Mouse (Mus musculus) CH12.LX (cell line): Measurements from ENCODE around the gene Tmsb4x. TPM values are rescaled to one million over a fixed set of nuclear protein-coding genes. Genes with fewer than 3 reads are reported as not detected.

Source experiments
- DNase-seq: peaks from one replicate; pipeline ENCODE4 v3.0.0-alpha.2; 2013; ENCODE audit errors: extremely low read depth
- H3K27ac ChIP-seq: 2 replicates; pipeline ENCODE4 v1.5.1; 2012; ENCODE audit warnings: low read depth, mild to moderate bottlenecking, control low read depth, moderate library complexity; ENCODE audit not compliant: insufficient read depth
- H3K27me3 ChIP-seq: replicated peaks from 2 replicates; pipeline ENCODE3; 2012; ENCODE audit warnings: inconsistent platforms
- H3K36me3 ChIP-seq, 2 experiments: replicated peaks in 1 of 2; 2 replicates each; pipeline versions ENCODE3 to v1.6.1; 2012; ENCODE audit warnings: inconsistent platforms in 1 of 2, low read length in 1 of 2, mild to moderate bottlenecking in 1 of 2, mixed read lengths in 1 of 2, moderate library complexity in 1 of 2; ENCODE audit not compliant: control insufficient read depth in 1 of 2, insufficient read depth in 1 of 2
- H3K4me1 ChIP-seq, 2 experiments: 2 replicates each; pipeline ENCODE4 v1.6.1; 2012; ENCODE audit warnings: inconsistent platforms in 1 of 2, moderate library complexity in 1 of 2; ENCODE audit not compliant: insufficient read depth in 2 of 2, control insufficient read depth in 1 of 2
- H3K4me2 ChIP-seq: 2 replicates; pipeline ENCODE4 v1.6.1; 2012; ENCODE audit warnings: low read depth, mild to moderate bottlenecking, control low read depth; ENCODE audit not compliant: poor library complexity, insufficient read depth, severe bottlenecking
- H3K4me3 ChIP-seq, 3 experiments: fragments of 150-350 bp in 1 of 3; sonication (generic) in 1 of 3; replicated peaks in 1 of 3; 2 replicates each; pipeline versions ENCODE3 to v1.5.1; 2011 to 2012; ENCODE audit warnings: low read depth in 2 of 3, low read length in 2 of 3, mild to moderate bottlenecking in 2 of 3, moderate library complexity in 2 of 3, control low read depth in 1 of 3, improper control_type of control experiment in 1 of 3, inconsistent platforms in 1 of 3, mixed read lengths in 1 of 3; ENCODE audit not compliant: poor library complexity in 1 of 3
- H3K79me2 ChIP-seq: replicated peaks from 2 replicates; pipeline ENCODE4 v1.6.1; 2012; ENCODE audit warnings: mild to moderate bottlenecking, moderate library complexity; ENCODE audit not compliant: control insufficient read depth, poor library complexity, insufficient read depth, severe bottlenecking; ENCODE audit errors: extremely low read depth
- H3K9ac ChIP-seq: 2 replicates; pipeline ENCODE4 v1.6.1; 2012; ENCODE audit warnings: low read depth, mild to moderate bottlenecking, control low read depth, moderate library complexity; ENCODE audit not compliant: insufficient read depth
- H3K9me3 ChIP-seq: replicated peaks from 2 replicates; pipeline ENCODE3; 2012; ENCODE audit warnings: low read length, inconsistent platforms, mixed read lengths
- BHLHE40 ChIP-seq: IDR thresholded peaks from 2 replicates; pipeline ENCODE4 v1.6.1; 2011; ENCODE audit warnings: mild to moderate bottlenecking, low read depth, low read length, improper control_type of control experiment
- CHD2 ChIP-seq: IDR thresholded peaks from 2 replicates; pipeline ENCODE4 v1.6.1; 2011; ENCODE audit warnings: low read length, improper control_type of control experiment
- CTCF ChIP-seq, 2 experiments: IDR thresholded peaks in 1 of 2; conservative IDR thresholded peaks in 1 of 2; 2 replicates each; pipeline ENCODE4 v1.5.1; 2011 to 2012; ENCODE audit warnings: low read depth in 2 of 2, low read length in 2 of 2, improper control_type of control experiment in 1 of 2, inconsistent platforms in 1 of 2, mild to moderate bottlenecking in 1 of 2, moderate library complexity in 1 of 2
- EP300 ChIP-seq: IDR thresholded peaks from 2 replicates; pipeline ENCODE4 v1.6.1; 2011; ENCODE audit warnings: low read length, improper control_type of control experiment
- ETS1 ChIP-seq: conservative IDR thresholded peaks from 2 replicates; pipeline ENCODE4 v1.6.1; 2012; ENCODE audit warnings: low read depth, mild to moderate bottlenecking, inconsistent platforms, low read length, improper control_type of control experiment, moderate library complexity
- GABPA ChIP-seq: IDR thresholded peaks from 2 replicates; pipeline ENCODE4 v1.6.1; 2012; ENCODE audit warnings: low read depth, low read length, improper control_type of control experiment, inconsistent platforms; ENCODE audit not compliant: insufficient replicate concordance
- IRF4 ChIP-seq: IDR thresholded peaks from 2 replicates; pipeline ENCODE4 v1.6.1; 2014; ENCODE audit warnings: low read depth, mild to moderate bottlenecking, inconsistent platforms, low read length, improper control_type of control experiment
- JUN ChIP-seq: IDR thresholded peaks from 2 replicates; pipeline ENCODE4 v1.6.1; 2011; ENCODE audit warnings: low read depth, mild to moderate bottlenecking, low read length, improper control_type of control experiment, moderate library complexity; ENCODE audit not compliant: insufficient read depth
- KAT2A ChIP-seq: IDR thresholded peaks from 2 replicates; pipeline ENCODE4 v1.6.1; 2012; ENCODE audit warnings: low read length, improper control_type of control experiment, inconsistent platforms; ENCODE audit not compliant: insufficient replicate concordance
- MYC ChIP-seq: IDR thresholded peaks from 2 replicates; pipeline ENCODE4 v1.6.1; 2011; ENCODE audit warnings: low read depth, mild to moderate bottlenecking, improper control_type of control experiment, low read length
- NELFE ChIP-seq: IDR thresholded peaks from 2 replicates; pipeline ENCODE4 v1.6.1; 2011; ENCODE audit warnings: low read depth, low read length, improper control_type of control experiment
- NRF1 ChIP-seq: IDR thresholded peaks from 2 replicates; pipeline ENCODE4 v1.6.1; 2014; ENCODE audit warnings: low read depth, mild to moderate bottlenecking, inconsistent platforms, low read length, improper control_type of control experiment, moderate library complexity
- POLR2A ChIP-seq: IDR thresholded peaks from 2 replicates; pipeline ENCODE4 v1.6.1; 2011; ENCODE audit warnings: low read depth, mild to moderate bottlenecking, improper control_type of control experiment, low read length
- POLR2AphosphoS2 ChIP-seq: IDR thresholded peaks from 2 replicates; pipeline ENCODE4 v1.6.1; 2011; ENCODE audit warnings: low read depth, low read length, improper control_type of control experiment
- RAD21 ChIP-seq: IDR thresholded peaks from 2 replicates; pipeline ENCODE4 v1.6.1; 2011; ENCODE audit warnings: low read depth, mild to moderate bottlenecking, low read length, improper control_type of control experiment, moderate library complexity
- RCOR1 ChIP-seq: conservative IDR thresholded peaks from 2 replicates; pipeline ENCODE4 v1.6.1; 2012; ENCODE audit warnings: low read depth, mild to moderate bottlenecking, inconsistent platforms, low read length, improper control_type of control experiment
- SIN3A ChIP-seq: IDR thresholded peaks from 2 replicates; pipeline ENCODE4 v1.6.1; 2012; ENCODE audit warnings: low read length, improper control_type of control experiment, inconsistent platforms
- USF2 ChIP-seq: conservative IDR thresholded peaks from 2 replicates; pipeline ENCODE4 v1.6.1; 2011; ENCODE audit warnings: low read depth, low read length, improper control_type of control experiment
- ZC3H11A ChIP-seq: IDR thresholded peaks from 2 replicates; pipeline ENCODE4 v1.6.1; 2012; ENCODE audit warnings: low read depth, mild to moderate bottlenecking, inconsistent platforms, low read length, improper control_type of control experiment
- ZKSCAN1 ChIP-seq: IDR thresholded peaks from 2 replicates; pipeline ENCODE4 v1.6.1; 2012; ENCODE audit warnings: low read depth, inconsistent platforms, low read length, improper control_type of control experiment, borderline replicate concordance
- ZNF384 ChIP-seq: IDR thresholded peaks from 2 replicates; pipeline ENCODE4 v1.6.1; 2012; ENCODE audit warnings: low read depth, low read length, improper control_type of control experiment, inconsistent platforms
- dilution Hi-C: fragments of 300-500 bp; cut with MboI; formaldehyde crosslinking; loops from 2 replicates; pipeline ENCODE4 v1.14.3; 2020; ENCODE audit warnings: low sequenced_read_pairs; ENCODE audit not compliant: extremely low pct_unique_long_range_greater_than_20kb, extremely low pct_ligation_motif_present
- in situ Hi-C: fragments of 300-500 bp; cut with MboI; formaldehyde crosslinking; loops from 3 replicates; pipeline ENCODE4 v1.14.3; 2019; ENCODE audit warnings: low sequenced_read_pairs, low pct_ligation_motif_present, low pct_unique_long_range_greater_than_20kb, mixed read lengths
- polyA plus RNA-seq: library from polyadenylated mRNA; unstranded; fragments of >175 nt; gene quantifications from 2 replicates; pipeline ENCODE4 v1.2.1, GENCODE M21; 2012; ENCODE audit warnings: low read depth; ENCODE audit not compliant: insufficient read length
- total RNA-seq, 2 experiments: library from RNA; depleted of rRNA; stranded (reverse); fragments of 300-350 nt in 1 of 2; fragments of >200 nt in 1 of 2; gene quantifications; 2 replicates each; pipeline ENCODE4 v1.2.3; 2012 to 2014

Gene Tmsb4x
- total and polyA plus RNA-seq, 3 experiments: 1,828 to 6,726 (median 2,307) TPM

DNA sequence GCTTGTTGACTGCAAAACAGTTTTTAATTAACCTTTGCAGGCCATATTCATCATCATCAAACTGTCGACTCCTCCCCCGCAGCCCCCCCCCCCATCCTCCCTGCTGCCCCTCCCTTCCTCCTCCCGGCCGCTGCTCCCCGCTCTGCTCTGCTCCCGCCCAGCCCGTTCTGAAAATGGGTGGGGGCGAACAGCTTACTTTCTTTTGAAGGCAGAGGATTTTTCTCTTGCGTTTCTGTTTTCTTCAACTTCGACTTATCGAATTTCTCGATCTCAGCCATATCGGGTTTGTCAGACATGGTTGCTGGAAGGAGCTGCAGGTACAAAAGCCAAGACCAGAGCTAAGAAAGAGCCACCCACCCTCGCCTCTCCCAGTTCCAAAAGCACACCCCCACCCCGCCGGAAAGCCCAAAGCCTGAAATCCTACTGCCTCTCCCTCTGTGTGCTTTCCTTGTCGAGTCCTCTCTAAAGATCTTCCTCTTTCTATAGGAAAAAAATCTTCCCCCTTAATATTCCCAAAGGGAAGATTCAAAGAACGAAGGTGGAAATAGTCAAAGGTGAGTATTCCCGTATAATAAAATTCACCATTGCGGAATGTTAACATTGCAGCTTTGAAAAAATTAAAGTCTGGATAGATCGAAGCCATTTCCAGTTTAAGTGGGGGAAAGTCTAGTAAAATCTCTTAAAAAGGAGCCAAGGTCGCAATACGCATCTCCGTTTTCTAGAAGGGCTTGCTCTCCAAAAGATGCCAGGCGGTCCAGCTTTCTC lies 1.2 kb downstream of the Tmsb4x start:
- Histone ChIP-seq H3K36me3 (peaks cover 5 to 7% of the 10 kb centered on the region in 2 experiments), H3K79me2 (peaks cover 18% of the 10 kb centered on the region), H3K4me2 (no peak overlapping the region), H3K27me3 (no peaks in the 10 kb centered on the region), H3K4me1 (peaks cover 5 to 28% of the 10 kb centered on the region in 2 experiments; a peak in 3 of 4 replicates), H3K9ac (peak overlapping the region; percentile 95), H3K9me3 (no peaks in the 10 kb centered on the region), H3K4me3 (peak overlapping the region; percentile 70 to 86 (median 70)), H3K27ac (peak overlapping the region; percentile 87)
- dilution Hi-C loops (no loop called here), in situ Hi-C loops (loop anchor here (10.0 kb wide), 1 partner anchor 93 kb away; no protein-coding TSS in a partner anchor)
- TF ChIP-seq BHLHE40 (no peak), GABPA (no peak), SIN3A (no peak), NRF1 (no peak), RAD21 (no peak), KAT2A (no peak), MYC (no peak), ZC3H11A (no peak), CHD2 (no peak), USF2 (no peak), ZKSCAN1 (no peak), IRF4 (no peak), NELFE (no peak), EP300 (no peak), JUN (no peak), POLR2AphosphoS2 (no peak), ZNF384 (no peak), RCOR1 (no peak)
- no peak for DNase-seq

DNA sequence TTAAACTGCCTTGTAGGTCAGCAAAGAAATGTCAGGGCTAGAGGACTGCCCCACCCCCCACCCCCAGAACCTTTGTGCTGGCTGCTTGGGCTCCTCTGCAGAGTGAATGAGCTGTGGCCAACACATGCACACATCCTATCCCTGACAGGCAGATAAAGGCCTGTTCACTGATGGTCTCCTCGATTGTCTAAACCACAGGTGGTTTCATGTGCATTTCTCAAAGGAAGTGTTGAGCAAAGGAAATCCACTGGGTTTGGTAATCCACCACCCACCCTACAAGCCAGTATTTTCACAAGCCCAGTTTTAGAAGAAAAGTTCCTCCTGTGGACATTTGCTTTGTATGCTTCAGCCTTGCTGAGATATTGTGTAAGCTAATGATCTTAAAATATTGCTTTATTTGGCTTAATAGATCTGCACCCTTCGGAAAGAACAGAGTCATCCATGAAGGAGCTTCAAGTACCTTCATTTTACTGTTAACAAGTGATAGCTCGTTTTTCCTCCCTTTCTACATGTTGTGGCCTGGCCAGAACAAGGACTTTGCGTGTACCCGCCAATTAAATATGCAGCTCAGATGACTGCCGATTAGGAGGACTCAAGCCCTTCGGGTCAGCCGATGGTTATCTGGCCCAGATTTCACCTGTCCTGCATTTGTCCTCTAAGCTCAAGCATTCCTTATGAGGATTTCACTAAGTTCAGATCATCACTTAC lies 3.1 kb downstream of the Tmsb4x start:
- peak; percentile 70 for DNase-seq
- peaks cover 18% of the 10 kb centered on the region for H3K79me2 ChIP-seq
- dilution Hi-C loops: no loop called here

More for the DNA sequence above, 3.1 kb downstream of the Tmsb4x start:
- H3K4me3 ChIP-seq: peak overlapping the region in 1 of 3 experiments; percentile 70
- no peak for TF ChIP-seq ETS1
- no peak for TF ChIP-seq CTCF (conservative IDR thresholded peaks at IDR 0.05 in 1 of 2, IDR thresholded peaks at IDR 0.05 in 1 of 2; ENCODE audit: low read depth in 2 of 2, low read length in 2 of 2)
- TF ChIP-seq BHLHE40: no peak
- peak; percentile 63 for TF ChIP-seq POLR2A
- peaks cover 5 to 7% of the 10 kb centered on the region in 2 experiments for H3K36me3 ChIP-seq
- peak overlapping the region; percentile 77 for H3K27ac ChIP-seq
- no peaks in the 10 kb centered on the region for H3K27me3 ChIP-seq
- H3K4me1 ChIP-seq: peaks cover 0 to 24% of the 10 kb centered on the region in 2 experiments; a peak in 2 of 4 replicates
- H3K9me3 ChIP-seq: no peaks in the 10 kb centered on the region
- in situ Hi-C loops: loop anchor here (10.0 kb wide), 1 partner anchor 91 kb away; no protein-coding TSS in a partner anchor
- peak overlapping the region; percentile 45 for H3K4me2 ChIP-seq
- peak overlapping the region; percentile 95; the same call in 1 of the 2 replicates for H3K9ac ChIP-seq
